Mouse (Mus musculus): ENCODE measurements around the gene Msrb3. TPM values are rescaled to one million over a fixed set of nuclear protein-coding genes. Genes with fewer than 3 reads are reported as not detected.

Gene Msrb3
- polyA plus RNA-seq, 2 experiments: 13.9 to 28.8 TPM

DNA sequence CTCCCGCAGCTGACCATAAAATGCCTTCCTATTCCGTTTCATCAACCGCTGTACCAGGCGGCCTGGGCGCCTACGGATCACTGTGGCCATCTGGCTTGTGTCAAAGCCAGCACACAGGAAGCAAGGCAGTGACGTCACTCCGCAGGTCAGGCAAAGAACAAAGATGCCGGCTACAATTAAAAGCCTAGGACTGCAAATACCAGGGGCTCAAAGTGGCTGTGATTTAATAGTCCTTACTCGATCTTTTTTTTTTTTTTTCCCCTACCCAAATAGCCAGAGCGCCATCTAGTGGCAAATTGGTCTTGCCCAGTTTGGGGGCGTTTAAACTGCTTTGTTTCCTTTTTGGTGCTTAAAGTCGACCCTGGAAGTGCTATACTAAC lies 26.4 kb downstream of the Msrb3 start:
- DNase-seq (ENCODE audit: low spot score) (peak; percentile 85), ATAC-seq (ENCODE audit: low FRiP score, low read depth) (peak; percentile 74)
- no peak overlapping the region for H3K9ac ChIP-seq (ENCODE audit: low read depth, low read length, severe bottlenecking)
- TF ChIP-seq POLR2A (IDR thresholded peaks at IDR 0.05; ENCODE audit: borderline replicate concordance, extremely low read depth, insufficient read depth, insufficient read length): no peak
- no peaks in the 10 kb centered on the region for H3K27me3 ChIP-seq (ENCODE audit: control insufficient read depth, insufficient read depth, low read length)
- H3K9me3 ChIP-seq (ENCODE audit: control insufficient read depth, low read length): no peaks in the 10 kb centered on the region
- peak overlapping the region; percentile 52 for H3K4me2 ChIP-seq (replicated peaks; ENCODE audit: low read depth, low read length, severe bottlenecking)
- H3K27ac ChIP-seq (replicated peaks; ENCODE audit: low read depth, low read length): no peak overlapping the region
- 3% methylated on average over 13 of the region's 13 CpGs for WGBS
- H3K4me1 ChIP-seq (ENCODE audit: control insufficient read depth, insufficient read depth, low read length): peaks cover 38% of the 10 kb centered on the region
- H3K4me3 ChIP-seq (replicated peaks; ENCODE audit: low read length): peak overlapping the region; percentile 24
- H3K36me3 ChIP-seq (ENCODE audit: control insufficient read depth, insufficient read depth, low read length): no peaks in the 10 kb centered on the region

DNA sequence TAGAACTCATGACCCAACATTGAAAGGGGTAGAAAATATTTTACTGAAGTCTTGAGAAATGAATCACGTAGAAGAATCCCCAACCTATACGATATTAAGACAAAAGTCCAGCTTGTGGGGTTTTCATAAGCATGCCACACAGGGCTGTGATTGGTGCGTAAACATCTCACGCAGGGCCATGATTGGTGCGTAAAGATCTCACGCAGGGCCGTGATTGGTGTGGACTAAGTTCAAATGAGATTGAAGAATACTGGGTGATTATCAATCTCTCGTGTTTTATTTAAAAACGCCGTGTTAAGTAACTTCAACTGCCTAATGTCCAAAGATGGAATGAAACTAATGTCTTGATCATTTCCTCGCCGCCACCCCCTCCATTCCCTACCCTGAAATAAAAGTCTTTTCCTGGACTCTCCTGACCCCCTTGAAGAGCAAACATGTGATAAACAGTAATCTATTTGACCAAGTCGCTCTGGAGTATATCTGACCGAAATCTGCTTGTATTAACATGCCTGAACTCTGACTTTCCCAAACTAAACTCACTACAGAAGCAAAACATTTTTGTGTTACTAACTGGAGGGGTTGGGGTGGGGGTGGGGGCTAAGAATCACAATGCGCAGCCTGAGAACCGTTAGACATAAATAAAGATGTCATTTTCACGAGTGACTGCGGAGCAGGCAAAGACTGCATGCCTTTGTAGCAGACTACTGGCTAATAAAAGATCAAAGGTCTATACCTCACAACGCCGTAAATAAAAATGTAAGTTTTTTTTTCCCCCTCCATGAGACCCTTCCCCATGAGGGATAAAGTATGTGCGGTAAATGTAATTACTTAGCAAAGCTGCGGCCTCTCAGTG lies 27.0 kb downstream of the Msrb3 start:
- peak overlapping the region; percentile 24 for H3K4me3 ChIP-seq (replicated peaks; ENCODE audit: low read length)
- H3K4me2 ChIP-seq (replicated peaks; ENCODE audit: low read depth, low read length, severe bottlenecking): peak overlapping the region; percentile 52
- no peaks in the 10 kb centered on the region for H3K27me3 ChIP-seq (ENCODE audit: control insufficient read depth, insufficient read depth, low read length)
- H3K9me3 ChIP-seq (ENCODE audit: control insufficient read depth, low read length): no peaks in the 10 kb centered on the region
- H3K4me1 ChIP-seq (ENCODE audit: control insufficient read depth, insufficient read depth, low read length): peaks cover 36% of the 10 kb centered on the region
- TF ChIP-seq POLR2A (IDR thresholded peaks at IDR 0.05; ENCODE audit: borderline replicate concordance, extremely low read depth, insufficient read depth, insufficient read length): no peak
- WGBS: 21% methylated on average over 22 of the region's 22 CpGs
- H3K27ac ChIP-seq (replicated peaks; ENCODE audit: low read depth, low read length): no peak overlapping the region
- DNase-seq (ENCODE audit: low spot score) (no peak), ATAC-seq (ENCODE audit: low FRiP score, low read depth) (peak; percentile 31; the same call in 1 of the 2 replicates)
- H3K36me3 ChIP-seq (ENCODE audit: control insufficient read depth, insufficient read depth, low read length): no peaks in the 10 kb centered on the region
- H3K9ac ChIP-seq (ENCODE audit: low read depth, low read length, severe bottlenecking): no peak overlapping the region

DNA sequence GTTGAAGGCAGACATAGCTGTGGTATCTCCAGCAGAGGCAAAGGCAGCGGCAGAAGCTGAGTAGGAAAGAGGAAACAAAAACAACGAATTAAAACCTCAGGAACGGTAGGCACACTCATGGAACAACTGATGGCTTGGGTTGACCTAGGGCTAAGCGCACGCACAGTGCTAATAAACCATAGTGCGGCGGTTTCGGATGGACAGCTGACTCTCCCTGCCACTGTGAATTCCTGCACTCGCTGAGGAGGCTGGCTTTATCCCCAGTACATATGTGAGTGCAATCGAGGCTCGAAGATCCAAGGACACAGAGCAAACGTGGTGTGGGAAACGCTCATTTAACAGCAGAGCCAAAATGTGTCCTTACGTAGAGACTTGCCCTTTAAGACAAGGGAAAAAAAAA lies 27.8 kb downstream of the Msrb3 start:
- peaks cover 30% of the 10 kb centered on the region for H3K4me1 ChIP-seq (ENCODE audit: control insufficient read depth, insufficient read depth, low read length)
- no peak overlapping the region for H3K27ac ChIP-seq (replicated peaks; ENCODE audit: low read depth, low read length)
- no peaks in the 10 kb centered on the region for H3K36me3 ChIP-seq (ENCODE audit: control insufficient read depth, insufficient read depth, low read length)
- no peak for TF ChIP-seq POLR2A (IDR thresholded peaks at IDR 0.05; ENCODE audit: borderline replicate concordance, extremely low read depth, insufficient read depth, insufficient read length)
- WGBS: 58% methylated on average over 14 of the region's 14 CpGs
- no peaks in the 10 kb centered on the region for H3K9me3 ChIP-seq (ENCODE audit: control insufficient read depth, low read length)
- no peak overlapping the region for H3K9ac ChIP-seq (ENCODE audit: low read depth, low read length, severe bottlenecking)
- no peak for DNase-seq (ENCODE audit: low spot score)
- no peak overlapping the region for H3K4me2 ChIP-seq (replicated peaks; ENCODE audit: low read depth, low read length, severe bottlenecking)
- H3K27me3 ChIP-seq (ENCODE audit: control insufficient read depth, insufficient read depth, low read length): no peaks in the 10 kb centered on the region
- no peak for ATAC-seq (ENCODE audit: low FRiP score, low read depth)
- H3K4me3 ChIP-seq (replicated peaks; ENCODE audit: low read length): no peak overlapping the region

DNA sequence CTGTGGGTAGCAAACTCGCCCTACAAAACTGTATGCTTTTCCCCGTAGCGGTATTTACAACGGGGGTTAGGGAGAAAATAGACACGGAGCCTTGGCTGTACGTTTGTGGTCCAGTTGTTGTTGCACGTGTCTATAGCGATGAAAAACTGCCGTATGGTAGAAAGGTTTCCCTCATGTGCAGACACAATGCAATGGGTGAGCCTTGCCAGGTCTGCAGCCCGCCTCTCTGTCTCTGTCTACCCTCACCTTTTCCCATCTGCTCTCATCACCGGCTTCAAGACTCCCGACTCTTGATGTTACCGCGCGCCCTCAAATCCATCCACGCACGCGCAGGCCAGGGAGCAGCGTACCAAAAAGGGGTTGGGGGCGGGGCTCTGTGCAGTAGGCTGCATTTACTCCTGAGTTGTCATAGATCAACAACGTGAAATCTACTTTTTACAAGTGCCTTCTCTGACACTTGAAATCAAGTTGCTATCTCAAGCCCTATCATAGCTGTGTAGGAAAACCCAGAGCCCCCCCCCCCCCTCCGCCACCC lies 29.6 kb downstream of the Msrb3 start:
- no peak for DNase-seq (ENCODE audit: low spot score)
- 81% methylated on average over 22 of the region's 22 CpGs for WGBS
- no peak for TF ChIP-seq POLR2A (IDR thresholded peaks at IDR 0.05; ENCODE audit: borderline replicate concordance, extremely low read depth, insufficient read depth, insufficient read length)

DNA sequence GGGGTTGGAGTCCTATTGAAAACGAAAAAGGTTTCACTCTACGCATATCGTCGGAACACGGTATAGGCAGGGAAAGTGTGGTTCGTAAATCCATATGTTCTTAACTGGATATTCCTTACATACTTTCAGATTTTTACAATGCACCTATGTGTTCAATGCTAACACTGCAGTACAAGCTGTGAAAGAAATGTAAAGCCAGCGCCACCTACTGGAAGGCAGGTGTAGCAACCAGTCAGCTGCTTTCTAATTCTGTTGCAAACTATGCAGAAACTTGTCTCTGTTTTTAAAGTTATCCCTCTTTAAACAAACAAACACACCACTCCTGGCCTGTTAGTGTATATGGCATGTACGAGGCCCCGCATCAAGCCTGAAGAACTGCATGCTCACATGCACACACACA lies 34.5 kb downstream of the Msrb3 start:
- H3K4me3 ChIP-seq (replicated peaks; ENCODE audit: low read length): no peak overlapping the region
- peak; percentile 89 for DNase-seq (ENCODE audit: low spot score)
- no peak for TF ChIP-seq POLR2A (IDR thresholded peaks at IDR 0.05; ENCODE audit: borderline replicate concordance, extremely low read depth, insufficient read depth, insufficient read length)
- H3K9me3 ChIP-seq (ENCODE audit: control insufficient read depth, low read length): no peaks in the 10 kb centered on the region
- H3K27ac ChIP-seq (replicated peaks; ENCODE audit: low read depth, low read length): no peak overlapping the region
- H3K4me2 ChIP-seq (replicated peaks; ENCODE audit: low read depth, low read length, severe bottlenecking): 0 out of 2 replicates have a peak overlapping the region, but pooled peaks have one; percentile 4
- WGBS: 6% methylated on average over 9 of the region's 9 CpGs
- H3K4me1 ChIP-seq (ENCODE audit: control insufficient read depth, insufficient read depth, low read length): peaks cover 11% of the 10 kb centered on the region
- no peak overlapping the region for H3K9ac ChIP-seq (ENCODE audit: low read depth, low read length, severe bottlenecking)
- peak; percentile 59 for ATAC-seq (ENCODE audit: low FRiP score, low read depth)
- H3K27me3 ChIP-seq (ENCODE audit: control insufficient read depth, insufficient read depth, low read length): no peaks in the 10 kb centered on the region
- H3K36me3 ChIP-seq (ENCODE audit: control insufficient read depth, insufficient read depth, low read length): no peaks in the 10 kb centered on the region

More for the DNA sequence above, 29.6 kb downstream of the Msrb3 start:
- no peaks in the 10 kb centered on the region for H3K9me3 ChIP-seq (ENCODE audit: control insufficient read depth, low read length)
- no peak overlapping the region for H3K27ac ChIP-seq (replicated peaks; ENCODE audit: low read depth, low read length)
- H3K27me3 ChIP-seq (ENCODE audit: control insufficient read depth, insufficient read depth, low read length): no peaks in the 10 kb centered on the region
- no peak for ATAC-seq (ENCODE audit: low FRiP score, low read depth)
- H3K4me2 ChIP-seq (replicated peaks; ENCODE audit: low read depth, low read length, severe bottlenecking): no peak overlapping the region
- H3K4me3 ChIP-seq (replicated peaks; ENCODE audit: low read length): no peak overlapping the region
- no peak overlapping the region for H3K9ac ChIP-seq (ENCODE audit: low read depth, low read length, severe bottlenecking)
- peaks cover 24% of the 10 kb centered on the region for H3K4me1 ChIP-seq (ENCODE audit: control insufficient read depth, insufficient read depth, low read length)
- H3K36me3 ChIP-seq (ENCODE audit: control insufficient read depth, insufficient read depth, low read length): no peaks in the 10 kb centered on the region
